Mouse (Mus musculus) spleen, adult 10 weeks (tissue): ENCODE data around the gene Tceal5. TPM values are rescaled to one million over a fixed set of nuclear protein-coding genes. Genes with fewer than 3 reads are reported as not detected.

Experiments
- polyA plus RNA-seq: library from polyadenylated mRNA; stranded (reverse); fragments of 350-450 nt; fragmentation: Illumina TruSeq; extraction: RNeasy Lipid Tissue Mini Kit (QIAGEN cat#74804); gene quantifications from one replicate; pipeline ENCODE4 v1.2.3, GENCODE M21; 2015; ENCODE audit warnings: low replicate concordance; ENCODE audit not compliant: insufficient read depth

Gene Tceal5
- not detected for polyA plus RNA-seq

GRCm38 (mm10) chrX:136203664-136204066 is at the start of gene Tceal5:
TSS of gene Tceal5 (minus strand) at chrX:136203876.

GRCm38 (mm10) chrX:136244574-136245229 is 41.0 kb upstream of the Tceal5 start, which contains the start of gene Tceal9:
TSS of gene Tceal9 (plus strand) at chrX:136245079.

GRCm38 (mm10) chrX:136214729-136215677 is 11.3 kb upstream of the Tceal5 start, which contains the start of the genes Tceal7 and Bex1:
TSS of gene Tceal7 (plus strand) at chrX:136214779.
TSS of gene Bex1 (minus strand) at chrX:136215513.

GRCm38 (mm10) chrX:136172118-136172551 is 31.5 kb downstream of the Tceal5 start, which contains the start of gene Tceal8:
TSS of gene Tceal8 (minus strand) at chrX:136172342.

Other genes starting within 250 kb of the Tceal5 start
- 4.7 TPM for gene Arxes2, start 210.1 kb downstream of the Tceal5 start, polyA plus RNA-seq
- 0.88 TPM for gene Arxes1, start 170.5 kb downstream of the Tceal5 start, polyA plus RNA-seq
- not detected for gene Bex2, start 135.6 kb downstream of the Tceal5 start, polyA plus RNA-seq
- gene Nxf3, start 118.6 kb downstream of the Tceal5 start, polyA plus RNA-seq: not detected
- gene Bex4, start 64.9 kb downstream of the Tceal5 start, polyA plus RNA-seq: 3.1 TPM
- gene Tceal8, start 31.5 kb downstream of the Tceal5 start, polyA plus RNA-seq: 26.0 TPM
- not detected for gene Tceal7, start 10.9 kb upstream of the Tceal5 start, polyA plus RNA-seq
- gene Bex1, start 11.6 kb upstream of the Tceal5 start, polyA plus RNA-seq: not detected
- 89.0 TPM for gene Tceal9, start 41.2 kb upstream of the Tceal5 start, polyA plus RNA-seq
- 51.5 TPM for gene Bex3, start 66.4 kb upstream of the Tceal5 start, polyA plus RNA-seq